Mouse (Mus musculus): ENCODE data around the gene Krtap28-13.

The Krtap28-13 gene

GRCm38 (mm10) chr1:83060643-83061042 lies at the start of gene Krtap28-13:
Gene Krtap28-13 (plus strand): TSS chr1:83060930.
- DNase-seq (ENCODE audit: low spot score in 2 of 2), result no peak

- DNase-seq (ENCODE audit: low spot score in 2 of 2), result no peak
These were observed 46.3 kb upstream of the Krtap28-13 start for GRCm38 (mm10) chr1:83014477-83014876.

- DNase-seq (ENCODE audit: low spot score in 2 of 2), result no peak
These were observed 45.3 kb upstream of the Krtap28-13 start for GRCm38 (mm10) chr1:83015329-83015879.

GRCm38 (mm10) chr1:83016556-83016955 lies 44.2 kb upstream of the Krtap28-13 start:
- DNase-seq (ENCODE audit: low spot score in 2 of 2), result no peak

GRCm38 (mm10) chr1:83031950-83032349 lies 28.8 kb upstream of the Krtap28-13 start:
- DNase-seq (ENCODE audit: low spot score in 2 of 2), result no peak

GRCm38 (mm10) chr1:83032508-83032907 lies 28.2 kb upstream of the Krtap28-13 start:
- no peak for DNase-seq (ENCODE audit: low spot score in 2 of 2)

GRCm38 (mm10) chr1:83034509-83034908 lies 26.2 kb upstream of the Krtap28-13 start:
- no peak for DNase-seq (ENCODE audit: low spot score in 2 of 2)

- no peak for DNase-seq (ENCODE audit: low spot score in 2 of 2)
These were observed 23.6 kb upstream of the Krtap28-13 start for GRCm38 (mm10) chr1:83036892-83037667.

GRCm38 (mm10) chr1:83038109-83038672 lies 22.5 kb upstream of the Krtap28-13 start, which contains the start of gene Slc19a3:
Gene Slc19a3 (minus strand): TSS chr1:83038448.
- peak; percentile 36 to 42 for DNase-seq (ENCODE audit: low spot score in 2 of 2)

GRCm38 (mm10) chr1:83039080-83039479 lies 21.6 kb upstream of the Krtap28-13 start:
- no peak for DNase-seq (ENCODE audit: low spot score in 2 of 2)

- no peak for DNase-seq (ENCODE audit: low spot score in 2 of 2)
These were observed 18.4 kb upstream of the Krtap28-13 start, which contains the start of gene Krtap28-10 for GRCm38 (mm10) chr1:83042380-83042779. Gene Krtap28-10 (minus strand): TSS chr1:83042480.

- DNase-seq (ENCODE audit: low spot score in 2 of 2), result no peak
These were observed 15.8 kb upstream of the Krtap28-13 start, which contains the start of gene Gm47969 for GRCm38 (mm10) chr1:83044882-83045427. Gene Gm47969 (plus strand): TSS chr1:83044932.

GRCm38 (mm10) chr1:83058481-83058880 lies 2.2 kb upstream of the Krtap28-13 start:
- DNase-seq (ENCODE audit: low spot score in 2 of 2), result no peak

- DNase-seq (ENCODE audit: low spot score in 2 of 2), result no peak
These were observed 1.5 kb upstream of the Krtap28-13 start, which contains the start of gene A030005K14Rik for GRCm38 (mm10) chr1:83059278-83059677. Gene A030005K14Rik (minus strand): TSS chr1:83059378.

- DNase-seq (ENCODE audit: low spot score in 2 of 2), result peak in 1 of 2 experiments; percentile 22
These were observed 4.1 kb downstream of the Krtap28-13 start for GRCm38 (mm10) chr1:83064851-83065250.

- DNase-seq (ENCODE audit: low spot score in 2 of 2), result no peak
These were observed 5.8 kb downstream of the Krtap28-13 start for GRCm38 (mm10) chr1:83066577-83066976.

GRCm38 (mm10) chr1:83067205-83067604 lies 6.5 kb downstream of the Krtap28-13 start:
- DNase-seq (ENCODE audit: low spot score in 2 of 2), result no peak

- no peak for DNase-seq (ENCODE audit: low spot score in 2 of 2)
These were observed 14.9 kb downstream of the Krtap28-13 start for GRCm38 (mm10) chr1:83075526-83076189.

- peak in 1 of 2 experiments; percentile 51 for DNase-seq (ENCODE audit: low spot score in 2 of 2)
These were observed 15.6 kb downstream of the Krtap28-13 start for GRCm38 (mm10) chr1:83076190-83076917.

GRCm38 (mm10) chr1:83077016-83077415 lies 16.3 kb downstream of the Krtap28-13 start:
- DNase-seq (ENCODE audit: low spot score in 2 of 2), result no peak

- DNase-seq (ENCODE audit: low spot score in 2 of 2), result no peak
These were observed 24.1 kb downstream of the Krtap28-13 start for GRCm38 (mm10) chr1:83084790-83085189.

Measured in frontal cortex, postnatal 36 days (tissue).